Mouse (Mus musculus): ENCODE measurements around the gene Synpo2.

DNA sequence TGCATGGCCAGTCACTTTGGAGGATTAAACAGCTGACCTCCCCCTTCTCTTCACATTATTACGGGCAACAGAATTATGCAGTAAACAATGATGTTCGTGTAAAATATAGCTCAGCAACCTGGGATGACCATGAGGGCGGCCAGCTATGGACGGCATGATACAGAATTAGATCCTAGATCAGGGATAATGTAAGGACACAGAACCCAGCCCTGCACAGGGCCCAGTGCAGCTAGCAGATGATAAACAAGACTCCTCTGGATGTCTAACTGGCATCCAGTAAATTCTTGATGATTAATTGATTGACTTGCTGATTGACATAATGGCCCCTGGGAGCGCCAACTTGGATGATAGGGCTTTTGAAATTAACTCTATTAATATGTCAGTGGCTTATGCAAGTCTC is 83.0 kb downstream of the Synpo2 start:
- TF ChIP-seq CTCF (IDR thresholded peaks at IDR 0.05; ENCODE audit: low read depth, low read length) (no peak), TAL1 (conservative IDR thresholded peaks at IDR 0.05; ENCODE audit: low read depth, low read length) (no peak), GATA1 (IDR thresholded peaks at IDR 0.05; ENCODE audit: borderline replicate concordance, low read length) (no peak), GATA2 (IDR thresholded peaks at IDR 0.05; ENCODE audit: borderline replicate concordance, low read depth, low read length) (no peak), POLR2AphosphoS5 (IDR thresholded peaks at IDR 0.05; ENCODE audit: insufficient replicate concordance, low read depth, low read length) (no peak)

Data from G1E (cell line).